Mouse (Mus musculus) kidney, adult 2 months (tissue): ENCODE data around the gene Mrpl20. TPM values are rescaled to one million over a fixed set of nuclear protein-coding genes. Genes with fewer than 3 reads are reported as not detected.

ENCODE experiments used
- DNase-seq: peaks from one replicate; pipeline ENCODE4 v3.0.0; 2021
- H3K27ac ChIP-seq: fragments of 200-500 bp; 2 replicates; pipeline ENCODE4 v1.5.1; 2012; ENCODE audit warnings: low read depth, low read length, control low read depth, inconsistent platforms; ENCODE audit not compliant: insufficient read depth
- H3K27me3 ChIP-seq: fragments of 200-500 bp; replicated peaks from 2 replicates; pipeline ENCODE4 v1.6.1; 2012; ENCODE audit warnings: mild to moderate bottlenecking, moderate library complexity, low read length, inconsistent platforms; ENCODE audit not compliant: control insufficient read depth, insufficient read depth
- H3K36me3 ChIP-seq: fragments of 200-500 bp; 2 replicates; pipeline ENCODE4 v1.6.1; 2012; ENCODE audit warnings: mild to moderate bottlenecking, moderate library complexity, low read length, inconsistent platforms; ENCODE audit not compliant: control insufficient read depth, insufficient read depth
- H3K4me1 ChIP-seq: fragments of 200-500 bp; 2 replicates; pipeline ENCODE4 v1.6.1; 2011; ENCODE audit warnings: low read length; ENCODE audit not compliant: control insufficient read depth, insufficient read depth
- H3K4me3 ChIP-seq: fragments of 200-500 bp; 2 replicates; pipeline ENCODE4 v1.5.1; 2011; ENCODE audit warnings: mild to moderate bottlenecking, low read depth, low read length, control low read depth; ENCODE audit not compliant: insufficient read depth
- CTCF ChIP-seq: fragments of 200-500 bp; conservative IDR thresholded peaks from 2 replicates; pipeline ENCODE4 v1.5.1; 2011; ENCODE audit warnings: low read depth, mild to moderate bottlenecking, control low read depth, low read length, moderate library complexity, mixed read lengths; ENCODE audit not compliant: insufficient read depth, insufficient read length
- POLR2A ChIP-seq: fragments of 200-500 bp; IDR thresholded peaks from one replicate; pipeline ENCODE4 v1.6.1; 2011; ENCODE audit warnings: low read depth, low read length, control low read depth
- WGBS: fragments of 180-500 bp; shearing (Covaris S2); methylation state at CpG from one replicate; pipeline ENCODE4 v1.1.7; 2018; 5-methylcytosine and 5-hydroxymethylcytosine counted together
- polyA plus RNA-seq: library from polyadenylated mRNA; depleted of rRNA; stranded (reverse); fragments of >200 nt; gene quantifications from 2 replicates; pipeline ENCODE4 v1.2.3, GENCODE M21; 2012

The Mrpl20 gene
- polyA plus RNA-seq, 1 experiment, result 91.1 TPM

DNA sequence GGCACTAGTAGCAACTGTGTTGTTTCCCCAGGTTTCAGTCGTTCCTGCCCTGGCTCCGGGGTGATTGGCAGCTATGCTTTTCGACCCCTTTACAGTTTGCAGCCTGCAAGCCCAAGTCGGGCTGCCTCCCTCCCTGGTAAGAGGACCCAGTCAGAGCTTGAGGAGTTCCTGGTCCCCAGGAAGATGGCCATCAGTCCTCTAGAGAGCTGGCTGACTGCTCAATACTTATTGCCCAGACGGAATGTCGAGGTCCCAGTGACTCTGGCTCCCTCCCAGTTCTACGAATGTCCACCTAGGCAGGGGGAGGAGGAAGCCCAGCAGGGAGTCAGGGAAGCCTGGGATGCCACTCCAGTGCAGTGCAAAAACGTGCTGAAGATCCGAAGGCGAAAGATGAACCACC, 29.6 kb downstream of the Mrpl20 start:
- Histone ChIP-seq H3K36me3 (no peaks in the 10 kb centered on the region), H3K27me3 (no peaks in the 10 kb centered on the region), H3K4me1 (peaks cover 13% of the 10 kb centered on the region; the same call in 1 of the 2 replicates), H3K4me3 (peak overlapping the region; percentile 97), H3K27ac (no peak overlapping the region)
- DNase-seq, result no peak
- WGBS, result 35% methylated on average over 10 of the region's 10 CpGs
- TF ChIP-seq CTCF (no peak), POLR2A (no peak)

GRCm38 (mm10) chr4:155833234-155833633, 30.6 kb downstream of the Mrpl20 start:
- H3K36me3 ChIP-seq, result no peaks in the 10 kb centered on the region
- no peak overlapping the region for H3K4me3 ChIP-seq
- DNase-seq, result no peak
- WGBS, result 79% methylated on average over 4 of the region's 4 CpGs
- H3K27me3 ChIP-seq, result no peaks in the 10 kb centered on the region
- no peak overlapping the region for H3K27ac ChIP-seq
- peaks cover 13% of the 10 kb centered on the region; the same call in 1 of the 2 replicates for H3K4me1 ChIP-seq
- TF ChIP-seq POLR2A (no peak), CTCF (no peak)

DNA sequence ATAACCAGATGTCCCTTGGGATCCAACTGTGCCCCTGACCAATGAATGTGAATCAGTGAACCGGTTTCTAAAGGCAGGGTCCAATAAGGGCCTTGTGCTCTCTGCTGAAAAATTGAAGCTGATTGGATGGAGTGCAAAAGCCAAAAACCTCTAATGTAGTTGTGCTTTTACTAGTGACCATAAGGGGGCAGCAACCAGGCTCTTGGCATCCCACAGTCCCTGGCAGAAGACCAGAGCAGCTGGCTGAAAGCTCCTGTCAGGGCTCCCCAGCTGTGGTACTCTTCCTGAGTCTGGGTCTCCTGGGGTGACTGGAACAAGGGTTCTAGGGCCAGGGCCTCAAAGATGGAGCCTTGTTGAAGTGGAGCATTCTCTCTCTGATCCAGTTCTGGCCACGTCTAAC, 31.2 kb downstream of the Mrpl20 start:
- Histone ChIP-seq H3K27me3 (no peaks in the 10 kb centered on the region), H3K27ac (peak overlapping the region; percentile 57), H3K4me3 (no peak overlapping the region), H3K36me3 (no peaks in the 10 kb centered on the region), H3K4me1 (peaks cover 13% of the 10 kb centered on the region; the same call in 1 of the 2 replicates)
- DNase-seq, result peak; percentile 94
- TF ChIP-seq POLR2A (no peak), CTCF (peak; percentile 75)
- WGBS, result 20% methylated on average over 2 of the region's 2 CpGs

GRCm38 (mm10) chr4:155837404-155838010, 34.8 kb downstream of the Mrpl20 start:
- H3K27me3 ChIP-seq, result no peaks in the 10 kb centered on the region
- DNase-seq, result peak; percentile 74
- H3K4me1 ChIP-seq, result peaks cover 19% of the 10 kb centered on the region
- H3K36me3 ChIP-seq, result no peaks in the 10 kb centered on the region
- WGBS, result 58% methylated on average over 11 of the region's 11 CpGs
- H3K4me3 ChIP-seq, result no peak overlapping the region
- H3K27ac ChIP-seq, result peak overlapping the region; percentile 77
- no peak for TF ChIP-seq POLR2A
- no peak for TF ChIP-seq CTCF

- peak overlapping the region; percentile 77 for H3K27ac ChIP-seq
- TF ChIP-seq POLR2A (no peak), CTCF (no peak)
- 65% methylated on average over 8 of the region's 8 CpGs for WGBS
- H3K4me3 ChIP-seq, result no peak overlapping the region
- H3K4me1 ChIP-seq, result peaks cover 19% of the 10 kb centered on the region
- H3K27me3 ChIP-seq, result no peaks in the 10 kb centered on the region
- DNase-seq, result no peak
- no peaks in the 10 kb centered on the region for H3K36me3 ChIP-seq
These were observed 35.8 kb downstream of the Mrpl20 start for GRCm38 (mm10) chr4:155838187-155839153.

- 29% methylated on average over 16 of the region's 16 CpGs for WGBS
- no peak for TF ChIP-seq CTCF
- TF ChIP-seq POLR2A, result peak; percentile 14
- DNase-seq, result peak; percentile 91
- Histone ChIP-seq H3K27me3 (no peaks in the 10 kb centered on the region), H3K4me3 (peak within 1 kb of the TSS; percentile 73), H3K4me1 (peaks cover 19% of the 10 kb centered on the region), H3K27ac (peak within 1 kb of the TSS; percentile 91), H3K36me3 (no peaks in the 10 kb centered on the region)
These were observed 36.8 kb downstream of the Mrpl20 start, which contains the start of gene Mxra8 for GRCm38 (mm10) chr4:155839483-155839910. Gene Mxra8 (plus strand): TSS chr4:155839680.
